ENCODE assay signal across 8 mouse cellular contexts in genomic region chr5:143731483-143732112, GRCm38 (mm10). TPM values are rescaled to one million over a fixed set of nuclear protein-coding genes. Genes with fewer than 3 reads are reported as not detected.
DNase-seq lines count a peak whose midpoint lies in the region; ATAC-seq and TF ChIP-seq lines count a peak whose summit lies in the region.

No protein-coding gene starts in this region.

- H3K4me2 ChIP-seq in intestine, postnatal 0 days (replicated peaks; ENCODE audit: low read depth) = peak overlapping the region; percentile 77
- H3K4me2 ChIP-seq in stomach, embryonic 15.5 days = peak overlapping the region; percentile 75

- H3K27ac ChIP-seq in intestine, postnatal 0 days (ENCODE audit: low read depth, low read length) = peak overlapping the region; percentile 92
- H3K27ac ChIP-seq in stomach, embryonic 15.5 days = peak overlapping the region; percentile 88

- H3K4me1 ChIP-seq in intestine, postnatal 0 days (replicated peaks; ENCODE audit: control insufficient read depth, insufficient read depth, low read length) = no peaks in the 10 kb centered on the region
- peaks cover 6% of the 10 kb centered on the region; the same call in 1 of the 2 replicates for H3K4me1 ChIP-seq in stomach, embryonic 15.5 days

- peak overlapping the region; percentile 95 for H3K4me3 ChIP-seq in intestine, postnatal 0 days (ENCODE audit: low read depth, low read length)
- H3K4me3 ChIP-seq in stomach, embryonic 15.5 days (replicated peaks) = peak overlapping the region; percentile 78

- H3K27me3 ChIP-seq in intestine, postnatal 0 days (replicated peaks; ENCODE audit: control insufficient read depth, insufficient read depth, low read length) = no peaks in the 10 kb centered on the region
- H3K27me3 ChIP-seq in stomach, embryonic 15.5 days (replicated peaks) = no peaks in the 10 kb centered on the region

- peak overlapping the region; percentile 83 for H3K9ac ChIP-seq in intestine, postnatal 0 days (ENCODE audit: low read depth, low read length)
- peak overlapping the region; percentile 86 for H3K9ac ChIP-seq in stomach, embryonic 15.5 days

- DNase-seq in gastrocnemius, postnatal 10 days = peak; percentile 31
- DNase-seq in gastrocnemius, adult 8-10 months (ENCODE audit: low spot score in 2 of 2) = no peak
- peak; percentile 39 for DNase-seq in adrenal gland, postnatal 25 days
- DNase-seq in gastrocnemius, postnatal 14 days = peak; percentile 40
- DNase-seq in lung, postnatal 4 days = peak; percentile 44 to 62
- no peak for DNase-seq in right cerebral cortex, postnatal 4 days

- peaks cover 6% of the 10 kb centered on the region; the same call in 1 of the 2 replicates for H3K36me3 ChIP-seq in intestine, postnatal 0 days (ENCODE audit: control insufficient read depth, insufficient read depth)
- no peaks in the 10 kb centered on the region for H3K36me3 ChIP-seq in stomach, embryonic 15.5 days

- H3K9me3 ChIP-seq in intestine, postnatal 0 days (ENCODE audit: control insufficient read depth) = no peaks in the 10 kb centered on the region
- H3K9me3 ChIP-seq in stomach, embryonic 15.5 days = no peaks in the 10 kb centered on the region

- WGBS in intestine, postnatal 0 days = under 1% methylated on average over 47 of the region's 82 CpGs
- under 1% methylated on average over 62 of the region's 82 CpGs for WGBS in stomach, embryonic 15.5 days

- TF ChIP-seq CTCF in intestine, postnatal 0 days (IDR thresholded peaks at IDR 0.05; ENCODE audit: low read depth) = no peak

- intact Hi-C loops in gastrocnemius, postnatal 14 days (cut with DNase I; ENCODE audit: low total_unique reads) = loop anchor here (5.0 kb wide), 1 partner anchor 191 kb away; no protein-coding TSS in a partner anchor

- peak; percentile 19; the same call in 1 of the 2 replicates for ATAC-seq in intestine, postnatal 0 days
- ATAC-seq in stomach, embryonic 15.5 days (ENCODE audit: insufficient read depth, low FRiP score, low read depth) = peak; percentile 15

RNA-seq across cellular contexts. Expression of gene Usp42, which starts 0.5 kb away (rescaled TPM):
- total RNA-seq in gastrocnemius, postnatal 10 days (2021) = 10 to 100 TPM in 1 of 2 experiments, 1 to 10 TPM in 1; 6.7 to 11.0 TPM
- 1 to 10 TPM; 5.6 to 8.7 (median 7.4) TPM for total RNA-seq in gastrocnemius, adult 8-10 months (2022)
- 14.7 and 17.9 TPM in 2 replicates for total RNA-seq in adrenal gland, postnatal 25 days (2021)
- 1 to 10 TPM; 6.2 to 6.5 TPM for total RNA-seq in gastrocnemius, postnatal 14 days (2021)
- polyA plus RNA-seq in intestine, postnatal 0 days (2015; fragmentation: Nextera tagmentation; extraction: Ambion mirVana) = 4.7 and 6.3 TPM in 2 replicates
- polyA plus RNA-seq in stomach, embryonic 15.5 days (2015; fragmentation: Nextera tagmentation; extraction: Ambion mirVana) = 17.2 and 18.4 TPM in 2 replicates

Comparison
In these comparisons a context has a peak if more than half of its experiments do, and no peak if none do; other contexts are left out.
1. DNase-seq: peak in gastrocnemius, postnatal 10 days (single experiment), adrenal gland, postnatal 25 days (single experiment), gastrocnemius, postnatal 14 days (single experiment) and lung, postnatal 4 days (2 of 2); none in gastrocnemius, adult 8-10 months (0 of 2) and right cerebral cortex, postnatal 4 days (single experiment).